Mouse (Mus musculus) urinary bladder, adult 18-20 months (tissue): ENCODE measurements at regions not wholly inside any gene's neighbourhood (a gene's known extent, or its start where the extent isn't known, plus 50 kb on each side); places are given as distances from the start of the nearest gene placed in this dataset.
A peak's percentile ranks its signal among the peaks of the same experiment; 100 is the strongest.

Experiments used
- DNase-seq, 2 experiments: peaks; one replicate each; pipeline ENCODE4 v3.0.0; 2022; ENCODE audit warnings: low spot score in 2 of 2, mixed read lengths in 2 of 2

DNA sequence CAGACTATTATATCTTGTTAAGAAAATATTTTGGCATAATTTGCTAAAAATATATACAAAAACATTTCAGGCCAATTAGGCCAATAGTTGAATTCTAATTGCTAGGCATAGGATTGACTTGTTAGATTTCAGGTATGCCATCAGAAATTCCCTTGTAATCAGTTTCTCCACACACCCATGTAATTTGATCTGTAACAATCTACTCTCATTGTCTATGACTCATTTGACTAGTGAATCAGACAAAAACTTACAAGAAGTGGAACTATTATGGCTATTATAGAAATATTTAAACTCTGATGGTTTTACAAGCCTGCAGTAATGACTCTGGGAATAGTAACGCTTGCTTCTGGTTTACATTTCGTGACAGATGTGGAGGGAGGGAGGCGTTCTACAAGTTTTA, 338.9 kb upstream of the Ptbp2 start:
- DNase-seq: no peak

DNA sequence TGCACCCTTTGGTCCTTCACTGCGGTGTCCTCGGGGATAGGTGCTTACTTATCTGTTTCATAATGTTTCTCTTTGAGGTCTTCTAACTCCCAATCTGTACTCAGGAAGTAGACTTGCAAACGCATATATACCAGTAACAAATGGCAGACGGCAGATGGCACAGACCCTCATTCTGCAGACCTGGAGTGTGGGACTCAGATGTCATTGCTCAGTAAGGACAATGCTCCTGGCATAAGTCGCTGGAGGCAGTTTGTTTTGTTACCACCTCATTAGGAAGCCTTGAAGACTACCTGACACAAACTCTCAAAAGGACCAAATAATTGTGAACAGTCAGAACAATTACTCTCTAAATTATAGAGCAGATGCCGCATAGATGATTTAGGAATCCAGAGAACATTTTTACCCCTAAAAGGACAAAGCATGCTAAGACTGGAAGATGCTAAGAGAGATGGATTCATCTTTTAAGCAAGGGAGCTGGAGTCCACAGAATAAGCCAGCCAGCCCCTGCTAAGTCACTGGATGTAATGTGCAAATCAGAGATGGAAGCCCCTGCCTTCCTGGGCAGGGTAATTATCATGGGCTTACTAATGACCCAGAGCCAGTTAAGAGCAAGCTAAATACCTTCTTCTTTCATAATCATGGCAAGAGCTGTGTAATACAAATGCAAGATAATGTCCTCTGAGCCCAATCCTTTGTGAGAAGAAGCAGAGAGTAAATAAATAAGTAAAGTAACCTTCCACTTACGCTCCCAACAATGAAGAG, 299.1 kb upstream of the Ptbp2 start:
- no peak for DNase-seq

DNA sequence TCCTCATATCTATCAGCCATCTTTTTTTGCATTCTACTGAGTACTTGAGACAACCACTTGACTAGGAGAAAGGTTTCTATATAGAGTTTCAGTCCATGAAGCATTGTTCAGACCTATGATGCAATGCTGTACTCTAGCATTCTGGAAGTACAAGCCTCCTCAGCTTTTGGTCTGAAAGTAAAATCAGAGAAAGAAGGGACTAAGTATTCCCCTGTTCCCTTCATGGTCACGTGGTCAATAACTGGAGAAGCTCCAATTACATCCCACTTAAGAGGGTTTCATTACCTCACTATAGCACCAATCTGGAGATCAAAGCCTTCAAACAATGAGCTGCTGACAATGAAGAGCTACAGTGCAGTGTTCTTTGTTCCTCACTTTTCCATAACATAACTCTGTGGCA, 289.3 kb upstream of the Ptbp2 start:
- no peak for DNase-seq

DNA sequence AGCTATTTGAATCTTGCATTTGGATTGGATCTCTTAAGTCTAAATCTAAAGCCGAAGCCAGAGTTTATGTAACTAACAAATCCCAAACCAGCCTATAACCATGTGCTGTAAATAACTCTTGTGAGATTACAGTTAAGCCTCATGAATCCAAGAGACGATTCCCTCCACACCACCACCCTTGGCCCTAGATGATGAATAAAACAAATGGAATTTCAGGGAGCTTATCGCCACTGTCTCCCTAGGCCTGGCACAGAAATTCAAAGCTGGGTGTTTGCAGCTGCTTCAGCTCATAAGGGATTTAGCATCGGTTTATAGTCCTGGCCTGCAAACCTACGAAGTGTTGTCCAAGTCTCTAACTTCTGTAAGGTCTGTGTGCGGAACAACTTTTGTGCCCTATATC, 281.4 kb upstream of the Ptbp2 start:
- DNase-seq: peak in 1 of 2 experiments; percentile 57

DNA sequence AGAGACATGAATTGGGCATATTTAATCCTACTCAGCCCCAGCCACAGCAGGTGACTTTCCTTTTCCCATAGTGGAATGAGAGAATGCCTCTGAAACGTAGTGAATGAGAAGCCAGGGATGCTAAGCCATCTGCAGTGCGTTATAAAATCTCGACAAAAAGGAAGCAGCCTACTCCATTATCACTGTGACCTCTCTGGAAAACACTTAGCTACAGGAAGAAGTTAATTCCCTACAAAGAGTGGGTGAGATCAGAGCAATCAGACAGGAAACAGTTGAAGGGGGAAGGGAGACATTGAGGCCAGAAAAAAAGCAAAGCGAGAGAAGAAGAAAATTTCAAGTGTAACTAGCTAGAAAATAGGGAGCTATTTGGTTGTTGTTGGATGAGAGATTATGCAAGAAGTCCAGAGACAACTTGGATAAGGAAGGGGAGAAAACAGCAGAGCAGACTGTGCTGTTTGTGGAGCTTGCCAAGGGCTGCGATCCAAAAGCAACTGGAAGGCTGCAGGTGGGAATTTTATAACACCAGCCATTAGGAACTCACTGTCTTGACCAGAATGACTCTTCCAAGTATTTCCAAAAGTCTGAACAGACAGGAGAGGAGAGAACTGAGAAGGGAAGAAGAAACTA, 280.7 kb upstream of the Ptbp2 start:
- peak in 1 of 2 experiments; percentile 56 for DNase-seq

DNA sequence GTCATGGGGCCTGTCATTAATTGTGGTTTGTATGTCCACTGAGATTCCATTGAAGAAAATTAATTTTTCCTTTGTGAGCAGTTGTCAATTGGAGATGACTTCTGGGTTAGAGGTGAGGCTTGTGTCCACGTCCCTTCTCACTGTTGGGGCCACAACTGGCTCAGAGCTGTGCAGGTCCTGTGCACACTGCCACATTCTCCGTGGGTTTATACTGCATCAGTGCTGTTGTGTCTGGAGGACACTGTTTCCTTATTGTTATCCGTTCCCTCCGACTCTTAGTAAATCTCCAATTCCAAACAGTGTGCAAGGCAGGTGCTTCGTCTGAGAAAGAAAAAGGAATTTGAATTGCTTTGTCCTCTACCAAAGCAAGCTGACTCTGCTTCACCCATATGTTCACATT, 278.0 kb upstream of the Ptbp2 start:
- no peak for DNase-seq

DNA sequence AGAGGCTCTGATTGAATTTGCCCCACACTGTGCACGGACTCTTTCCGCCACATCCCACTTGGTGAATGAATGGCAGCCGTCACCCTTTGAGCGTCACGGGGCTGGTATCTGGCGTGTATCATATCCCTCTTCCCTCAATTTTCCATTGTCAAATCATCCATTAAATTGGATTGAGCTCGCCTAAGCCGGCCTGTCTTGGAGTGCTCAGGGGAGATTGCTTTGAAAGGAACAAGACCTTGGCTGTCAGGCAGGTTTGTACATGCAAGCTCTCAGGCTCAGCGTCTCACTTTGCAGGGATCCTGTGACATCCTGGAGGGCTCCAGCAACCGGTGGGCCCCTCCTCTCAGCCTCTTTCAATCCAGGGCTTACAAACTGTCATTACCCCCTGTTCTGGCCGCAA, 275.7 kb upstream of the Ptbp2 start:
- no peak for DNase-seq

DNA sequence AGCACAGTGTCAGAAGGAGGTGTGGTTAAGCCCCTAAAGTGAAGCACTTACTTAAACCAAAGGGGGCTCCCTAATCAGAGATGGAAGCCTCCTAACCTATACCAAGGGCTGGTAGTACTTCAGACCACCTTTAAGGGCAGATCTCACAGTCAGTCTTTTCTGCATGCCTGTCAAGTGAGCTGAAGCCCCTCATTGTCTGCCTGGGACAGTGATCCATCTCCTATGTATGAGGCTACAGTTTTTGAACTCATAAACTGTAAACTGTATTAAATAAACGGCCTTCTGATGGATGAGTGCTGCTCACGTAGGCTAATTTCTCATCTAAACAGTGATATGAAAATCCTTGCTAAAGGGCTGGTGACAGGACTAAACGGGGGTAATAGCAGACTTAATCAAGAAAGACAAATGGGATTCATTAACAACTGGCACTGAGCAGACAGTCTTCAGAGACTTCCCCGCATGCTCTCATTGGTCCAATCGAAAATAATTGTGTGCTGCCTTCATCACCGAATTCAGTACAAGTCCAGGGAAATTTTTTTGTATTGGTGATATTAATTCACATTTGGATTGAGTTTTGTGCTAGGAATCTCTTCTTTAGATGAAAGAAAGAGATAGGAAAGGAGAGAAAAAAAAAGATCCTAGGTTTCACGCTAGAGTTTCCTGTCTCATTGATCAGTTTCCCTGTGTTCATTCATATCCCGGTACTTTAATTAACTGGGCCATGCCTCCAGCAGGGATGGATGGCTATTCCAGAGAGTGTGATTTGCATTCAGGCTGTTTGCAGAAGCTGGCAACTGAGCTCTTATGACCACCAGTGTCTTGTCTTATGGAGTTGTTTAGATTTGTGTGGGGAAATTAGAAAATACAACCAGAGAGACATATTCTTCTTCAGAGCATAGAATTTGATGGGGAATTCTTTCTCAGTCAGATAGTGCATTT, 271.2 kb upstream of the Ptbp2 start:
- DNase-seq: no peak

DNA sequence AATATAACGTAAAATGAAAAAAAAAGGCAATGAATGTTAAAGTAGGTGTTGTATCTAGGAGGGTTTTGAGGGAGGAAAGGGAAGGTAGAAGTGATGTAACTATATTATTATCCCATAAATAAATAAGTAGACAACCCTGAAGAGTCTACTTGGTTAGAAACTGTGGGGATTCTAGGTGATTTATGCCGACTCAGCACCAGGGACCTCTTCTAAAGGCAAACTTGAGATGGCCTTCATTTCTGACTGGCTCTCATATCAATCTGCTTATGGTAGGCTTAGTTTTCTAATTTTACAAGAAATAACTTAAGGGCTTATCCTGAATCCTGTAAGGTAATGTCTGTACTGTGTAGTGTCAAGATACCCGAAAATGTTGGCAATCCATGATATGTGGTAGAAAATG, 263.0 kb upstream of the Ptbp2 start:
- DNase-seq: no peak

DNA sequence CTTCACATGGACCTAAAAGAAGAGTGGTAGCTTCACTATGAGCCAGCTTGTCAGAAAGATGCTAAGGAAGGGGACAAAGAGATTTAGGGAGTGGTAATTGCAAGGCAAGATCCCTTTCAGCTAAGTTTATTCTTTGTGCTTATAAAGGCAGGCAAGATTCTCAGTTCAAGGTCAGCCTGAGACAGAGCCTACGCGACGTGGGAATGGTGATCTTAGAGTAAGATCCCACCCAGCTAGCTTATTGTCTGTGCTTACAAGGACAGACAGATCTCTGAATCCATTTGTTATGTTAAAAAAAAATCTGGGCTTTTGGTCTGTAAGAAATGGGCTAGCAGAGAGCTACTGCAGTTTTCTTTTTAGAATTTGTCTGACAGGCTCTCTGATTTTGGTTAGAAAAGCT, 253.3 kb upstream of the Ptbp2 start:
- no peak for DNase-seq

DNA sequence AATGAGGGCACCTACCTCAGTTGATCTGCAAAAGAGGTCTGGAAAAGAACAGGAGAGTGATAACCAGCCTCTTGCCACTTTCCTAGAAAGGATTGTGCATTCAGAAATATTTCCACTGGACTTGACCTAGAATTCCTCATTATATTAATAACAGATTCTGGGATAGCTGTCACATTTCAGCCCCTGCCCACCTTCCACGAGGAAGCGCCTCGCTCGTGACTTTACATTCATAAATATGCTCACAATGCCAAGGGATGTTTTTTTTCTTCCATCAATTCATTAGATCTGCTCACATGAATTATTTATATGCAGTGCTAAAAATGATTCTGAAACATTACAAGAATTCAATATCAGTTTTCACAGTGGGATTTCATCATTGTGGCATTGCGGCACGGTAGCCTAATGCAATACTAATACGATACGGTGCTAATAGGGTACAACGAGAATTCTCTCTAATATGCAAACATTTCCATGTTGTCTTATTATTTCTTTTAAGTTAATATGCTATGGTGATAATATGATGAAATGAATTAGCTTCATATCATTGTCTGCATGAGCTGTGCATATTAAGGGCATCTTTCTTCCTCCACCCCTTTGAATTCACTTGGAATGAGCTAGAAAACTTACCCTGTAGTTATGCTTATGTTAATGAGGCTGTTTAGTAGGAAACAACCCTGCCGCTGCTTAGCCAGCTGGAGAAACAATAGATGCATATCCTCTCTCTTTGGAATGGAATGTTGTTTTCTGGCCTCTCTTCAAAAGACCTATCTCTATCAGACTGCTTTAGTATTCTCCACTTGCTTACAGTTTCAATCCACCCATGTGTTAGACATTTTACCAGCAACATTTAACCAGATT, 235.8 kb upstream of the Ptbp2 start:
- no peak for DNase-seq

DNA sequence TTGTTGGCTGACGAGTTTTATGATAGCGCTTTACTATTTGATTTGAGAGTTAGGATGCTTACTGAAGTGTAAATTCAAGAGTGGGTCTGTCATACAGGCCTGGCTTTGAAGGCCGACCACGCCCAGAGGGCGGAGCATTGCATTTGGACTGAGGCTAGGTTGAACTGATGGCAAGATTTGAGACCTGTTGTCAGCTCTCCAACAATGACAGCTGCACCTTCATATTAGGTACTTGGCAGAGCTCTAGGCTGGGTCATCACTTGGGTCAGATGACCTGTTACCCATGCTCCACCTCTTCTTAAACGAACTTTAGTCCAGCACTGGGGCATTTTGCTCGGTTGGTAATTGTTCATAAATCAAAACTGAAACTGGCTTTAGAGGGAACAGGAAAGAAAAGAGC, 231.1 kb upstream of the Ptbp2 start:
- DNase-seq: no peak

DNA sequence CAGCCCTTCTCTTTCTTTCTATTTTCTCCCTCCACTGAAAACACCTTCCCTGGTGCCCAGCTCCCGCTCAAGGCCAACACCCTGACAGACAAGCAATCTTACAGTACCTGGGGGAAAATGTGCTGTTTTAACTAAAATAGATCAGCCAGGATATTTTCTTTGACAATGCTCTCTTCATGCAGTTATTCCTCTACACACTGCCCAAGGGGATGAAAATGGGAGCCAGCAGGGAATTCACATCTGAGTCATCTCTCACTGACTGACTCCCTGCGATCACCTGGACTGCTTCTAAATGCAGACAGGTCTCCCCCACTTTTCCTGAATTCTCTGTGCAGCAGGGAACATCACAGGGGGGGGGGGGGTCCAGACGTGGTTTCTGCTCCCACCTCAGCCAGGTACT, 227.6 kb upstream of the Ptbp2 start:
- no peak for DNase-seq

DNA sequence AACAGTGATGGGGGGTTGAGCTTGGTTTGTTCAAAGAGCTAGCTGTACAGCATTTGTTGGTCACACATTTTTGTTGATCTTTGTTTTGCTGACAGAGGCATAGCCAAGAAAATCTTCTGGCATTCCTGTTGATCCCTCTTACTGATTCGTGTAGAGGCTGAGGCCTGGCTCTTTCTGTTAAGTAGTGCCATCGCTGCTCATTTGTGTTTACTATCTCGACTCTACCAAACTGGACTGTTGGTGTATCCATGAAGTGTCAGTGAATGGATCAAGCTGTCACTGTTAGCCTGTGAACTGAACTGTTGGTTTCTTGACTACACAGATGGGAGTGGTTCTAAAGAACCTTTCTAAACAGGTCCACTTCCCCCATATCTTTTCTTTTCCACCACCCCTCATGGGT, 223.8 kb upstream of the Ptbp2 start:
- DNase-seq: no peak

DNA sequence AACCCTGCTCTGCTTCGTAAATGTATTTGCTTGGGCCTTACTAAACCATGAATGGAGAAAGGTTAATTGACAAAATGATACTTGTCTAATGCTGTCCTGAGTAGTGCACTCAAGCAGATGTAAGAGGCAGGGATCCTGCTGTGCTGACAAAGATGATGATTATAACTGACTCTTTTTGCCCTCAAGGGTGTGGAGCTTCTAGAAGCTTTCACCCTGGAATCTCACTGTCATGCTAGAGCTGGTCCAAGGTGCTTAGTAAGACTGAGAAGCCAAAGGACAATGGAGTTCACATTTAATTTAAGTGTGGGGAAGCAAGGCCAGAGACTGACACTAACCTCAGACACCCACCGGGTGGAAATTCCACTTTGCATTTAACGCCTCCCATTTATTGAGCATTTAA, 220.3 kb upstream of the Ptbp2 start:
- no peak for DNase-seq

DNA sequence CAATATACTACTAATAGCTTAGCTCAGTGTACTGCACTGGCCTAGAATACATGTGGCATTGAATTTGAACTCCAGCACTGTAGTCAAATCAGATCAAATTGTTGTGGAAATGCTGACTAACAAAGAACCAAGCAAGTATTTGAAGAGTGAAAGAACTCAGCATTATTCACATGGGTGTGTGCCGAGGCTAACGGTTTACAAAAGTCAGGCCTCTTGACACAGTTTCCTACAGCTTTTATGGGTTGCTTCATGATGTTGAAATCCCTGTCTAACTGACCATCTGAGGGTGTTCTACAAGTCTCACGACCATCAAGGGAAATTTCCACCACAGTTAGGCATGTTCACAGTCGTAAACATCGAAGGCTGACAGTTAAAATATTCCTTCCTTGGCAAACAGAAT, 216.0 kb upstream of the Ptbp2 start:
- DNase-seq: peak in 1 of 2 experiments; percentile 50

DNA sequence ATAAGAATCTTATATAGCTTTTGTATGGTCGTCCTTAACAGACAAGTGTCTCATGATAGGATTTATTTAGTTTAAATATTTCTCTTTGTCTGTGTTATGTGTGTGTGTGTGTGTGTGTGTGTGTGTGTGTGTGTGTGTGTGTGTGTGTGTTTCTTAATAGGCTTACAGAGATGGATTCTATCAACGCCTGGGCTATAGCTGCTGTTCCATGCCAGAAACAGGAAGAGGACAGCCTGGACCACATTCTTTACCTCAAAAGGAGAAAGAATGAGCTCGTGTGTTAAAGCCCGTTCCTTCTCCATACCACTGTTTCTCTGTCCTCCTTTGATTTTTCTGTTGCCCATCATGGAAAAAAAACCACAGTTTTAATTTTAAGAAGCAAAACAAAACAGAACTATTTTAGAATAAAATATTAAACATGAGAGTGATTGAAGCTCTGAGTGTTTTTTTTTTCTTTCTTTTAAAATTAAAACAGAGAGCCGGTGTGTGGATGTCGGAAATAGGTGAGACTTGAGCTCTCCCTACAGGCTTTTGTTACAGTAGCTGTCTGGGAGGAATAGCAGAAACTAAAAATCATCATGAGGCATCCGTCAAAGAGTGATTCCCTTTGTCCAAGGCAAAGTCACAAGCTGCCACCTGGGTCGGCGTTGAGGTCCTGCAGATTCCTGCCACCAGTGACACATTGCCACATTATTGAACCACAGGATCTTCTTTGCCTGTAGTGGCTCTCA, 212.2 kb upstream of the Ptbp2 start:
- no peak for DNase-seq

DNA sequence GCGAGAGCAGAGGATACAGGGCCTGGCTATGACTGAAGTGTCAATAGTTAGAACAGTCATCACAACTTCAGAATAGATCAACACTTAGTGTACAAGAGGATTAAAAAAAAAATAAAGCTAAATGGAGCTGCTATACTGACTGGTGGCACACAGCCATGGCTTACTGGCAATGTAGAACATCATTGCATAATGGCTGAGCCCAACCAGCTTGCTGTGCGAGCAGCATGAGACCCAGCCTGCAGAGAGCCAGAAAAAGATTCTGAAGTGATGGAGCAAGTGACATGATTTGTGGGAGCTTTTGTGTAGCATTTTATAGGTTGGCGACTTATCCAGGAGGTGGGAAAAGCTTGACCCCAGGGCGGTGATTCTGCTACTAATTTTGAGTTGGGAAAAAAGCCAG, 211.5 kb upstream of the Ptbp2 start:
- peak in 1 of 2 experiments; percentile 10 for DNase-seq

DNA sequence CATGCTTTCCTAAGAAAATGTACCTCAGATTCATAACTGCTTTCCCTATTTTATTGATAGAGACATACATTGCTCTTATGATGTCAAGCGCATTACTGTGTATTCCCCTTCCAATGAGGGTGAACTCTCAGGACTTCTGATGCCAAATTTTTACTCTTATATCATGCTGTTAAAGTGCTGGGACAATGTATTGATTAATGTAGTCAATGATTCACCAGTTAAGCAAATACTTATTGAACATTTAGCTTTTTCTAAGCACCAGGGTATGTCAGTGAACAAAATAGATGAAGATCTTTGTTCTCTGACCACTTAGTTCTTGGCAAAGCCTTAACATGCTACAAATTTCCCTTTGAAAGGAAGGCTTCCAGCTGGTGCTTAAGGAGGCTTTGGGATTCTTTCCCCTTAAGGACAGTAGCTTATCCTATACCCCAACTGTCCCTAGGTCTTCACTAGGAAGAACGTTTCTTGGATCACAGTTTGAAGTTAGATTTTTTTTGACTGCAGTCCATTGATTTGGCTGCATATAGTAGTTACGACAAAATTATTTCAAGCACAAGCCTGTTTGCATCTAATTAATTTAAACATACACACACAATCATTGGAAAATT, 203.1 kb upstream of the Ptbp2 start:
- no peak for DNase-seq

DNA sequence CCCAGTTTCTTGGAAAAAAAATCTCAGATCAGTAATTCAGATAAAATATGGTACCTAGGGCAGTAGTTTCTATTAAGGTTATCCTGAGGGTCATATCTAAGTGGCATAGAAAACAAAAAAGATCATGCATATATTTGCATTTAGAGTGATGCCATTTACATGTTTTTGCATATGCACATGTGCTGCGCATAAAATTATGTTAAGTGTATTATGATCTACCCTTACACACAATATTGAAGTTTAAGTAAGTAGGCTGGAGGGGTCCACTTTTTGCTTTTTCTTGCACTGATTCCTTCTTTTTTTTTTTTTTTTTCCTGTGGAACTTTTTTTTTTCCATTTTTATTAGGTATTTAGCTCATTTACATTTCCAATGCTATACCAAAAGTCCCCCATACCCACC, 193.1 kb upstream of the Ptbp2 start:
- no peak for DNase-seq

DNA sequence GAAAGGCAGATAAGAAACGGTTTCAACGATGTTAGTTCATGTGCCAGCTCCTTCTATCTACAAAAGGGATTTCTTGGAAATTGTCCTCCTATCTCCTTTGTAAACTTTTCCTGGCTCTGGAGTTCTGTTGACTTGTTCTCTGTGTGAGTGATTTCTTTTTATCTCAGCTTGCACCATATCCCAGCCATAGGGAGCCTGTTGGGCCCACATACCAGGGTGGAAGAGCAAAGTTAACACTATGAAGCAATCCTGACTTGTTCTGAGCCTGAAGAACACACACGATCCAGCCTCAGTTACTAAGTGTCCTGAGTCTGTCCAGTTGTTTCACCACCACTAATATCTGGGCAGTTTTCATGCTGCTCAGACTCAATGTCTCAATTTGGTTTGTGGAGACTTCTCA, 192.1 kb upstream of the Ptbp2 start:
- DNase-seq: no peak
